Mouse (Mus musculus) midbrain, postnatal 0 days (tissue): Measurements from ENCODE around the gene Aknad1. TPM values are rescaled to one million over a fixed set of nuclear protein-coding genes. Genes with fewer than 3 reads are reported as not detected.

ENCODE experiments used
- ATAC-seq: fragments of 200-750 bp; cut with Nextera tagmentation; 2 replicates; pipeline ENCODE4 v1.8.0; 2017; ENCODE audit warnings: moderate number of reproducible peaks, mild to moderate bottlenecking, moderate TSS enrichment, moderate library complexity; ENCODE audit not compliant: low FRiP score
- DNase-seq: peaks from one replicate; pipeline ENCODE4 v3.0.0-alpha.2; 2015; ENCODE audit warnings: low spot score
- H3K27ac ChIP-seq: fragments of 300-500 bp; sonication (generic); 2 replicates; pipeline ENCODE4 v1.5.1; 2014; ENCODE audit warnings: low read depth, mild to moderate bottlenecking, low read length, mixed read lengths
- H3K27me3 ChIP-seq: fragments of 300-500 bp; sonication (generic); 2 replicates; pipeline ENCODE4 v1.6.1; 2014; ENCODE audit warnings: low read length, control low read depth, mixed read lengths; ENCODE audit not compliant: insufficient read depth
- H3K36me3 ChIP-seq: fragments of 300-500 bp; sonication (generic); 2 replicates; pipeline ENCODE4 v1.6.1; 2014; ENCODE audit warnings: low read length, control low read depth, mixed read lengths; ENCODE audit not compliant: insufficient read depth
- H3K4me1 ChIP-seq: fragments of 300-500 bp; sonication (generic); 2 replicates; pipeline ENCODE4 v1.6.1; 2014; ENCODE audit warnings: mild to moderate bottlenecking, control low read depth, antibody characterized with exemption, low read length, mixed read lengths; ENCODE audit not compliant: insufficient read depth
- H3K4me2 ChIP-seq: fragments of 300-500 bp; sonication (generic); 2 replicates; pipeline ENCODE4 v1.6.1; 2014; ENCODE audit warnings: low read depth, mild to moderate bottlenecking, low read length, mixed read lengths; ENCODE audit not compliant: poor library complexity, severe bottlenecking
- H3K4me3 ChIP-seq: fragments of 300-500 bp; sonication (generic); 2 replicates; pipeline ENCODE4 v1.5.1; 2014; ENCODE audit warnings: low read depth, mild to moderate bottlenecking, low read length, moderate library complexity
- H3K9ac ChIP-seq: fragments of 300-500 bp; sonication (generic); replicated peaks from 2 replicates; pipeline ENCODE4 v1.6.1; 2014; ENCODE audit warnings: mild to moderate bottlenecking, low read length, moderate library complexity, mixed read lengths; ENCODE audit not compliant: poor library complexity, severe bottlenecking
- H3K9me3 ChIP-seq: fragments of 300-500 bp; sonication (generic); 2 replicates; pipeline ENCODE4 v1.6.1; 2016; ENCODE audit warnings: low read length, control low read depth
- CTCF ChIP-seq: IDR thresholded peaks from 2 replicates; pipeline ENCODE4 v1.5.1; 2016; ENCODE audit warnings: antibody characterized with exemption, mild to moderate bottlenecking
- WGBS: fragments of 180-500 bp; shearing (Covaris S2); extraction: QIAGEN DNeasy Blood & Tissue Kit; methylation state at CpG from one replicate; pipeline ENCODE4 v1.1.7; 2014; 5-methylcytosine and 5-hydroxymethylcytosine counted together
- polyA plus RNA-seq: library from polyadenylated mRNA; unstranded; fragments of >200 nt; fragmentation: Nextera tagmentation; extraction: Ambion mirVana; gene quantifications from 2 replicates; pipeline ENCODE4 v1.2.1, GENCODE M21; 2015
- total RNA-seq: library from RNA; depleted of rRNA; stranded (reverse); fragments of >200 nt; gene quantifications from 2 replicates; pipeline ENCODE4 v1.2.3, GENCODE M21; 2014

Aknad1 gene
- total and polyA plus RNA-seq, 2 experiments from 2014 or later = not detected

DNA sequence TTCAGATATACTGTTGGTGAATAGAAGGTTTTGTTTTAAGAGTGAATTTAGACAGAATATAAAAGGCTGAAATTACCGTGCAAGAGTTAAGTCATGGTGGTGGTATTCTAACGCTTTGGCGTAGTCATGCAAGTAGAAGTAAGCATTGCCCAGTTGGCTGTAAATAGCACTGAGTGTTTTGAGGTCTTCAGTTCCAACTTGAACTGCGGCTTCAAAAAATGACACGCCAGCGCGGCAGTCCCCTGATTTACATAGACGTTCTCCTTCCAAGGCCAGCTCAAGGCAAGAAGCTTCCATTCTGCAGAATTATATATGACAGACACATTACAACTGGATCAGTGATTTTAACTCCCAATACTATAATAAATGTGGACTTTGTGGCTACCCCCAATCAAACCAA lies 36.7 kb upstream of the Aknad1 start:
- Histone ChIP-seq H3K9ac (no peak overlapping the region), H3K9me3 (no peaks in the 10 kb centered on the region), H3K4me3 (no peak overlapping the region), H3K4me2 (no peak overlapping the region), H3K4me1 (no peaks in the 10 kb centered on the region), H3K36me3 (0 out of 2 replicates have a peak, but pooled peaks cover 5% of the 10 kb centered on the region), H3K27ac (no peak overlapping the region), H3K27me3 (no peaks in the 10 kb centered on the region)
- no peak for TF ChIP-seq CTCF
- ATAC-seq (no peak), DNase-seq (no peak)
- 91% methylated on average over 8 of the region's 8 CpGs for WGBS

DNA sequence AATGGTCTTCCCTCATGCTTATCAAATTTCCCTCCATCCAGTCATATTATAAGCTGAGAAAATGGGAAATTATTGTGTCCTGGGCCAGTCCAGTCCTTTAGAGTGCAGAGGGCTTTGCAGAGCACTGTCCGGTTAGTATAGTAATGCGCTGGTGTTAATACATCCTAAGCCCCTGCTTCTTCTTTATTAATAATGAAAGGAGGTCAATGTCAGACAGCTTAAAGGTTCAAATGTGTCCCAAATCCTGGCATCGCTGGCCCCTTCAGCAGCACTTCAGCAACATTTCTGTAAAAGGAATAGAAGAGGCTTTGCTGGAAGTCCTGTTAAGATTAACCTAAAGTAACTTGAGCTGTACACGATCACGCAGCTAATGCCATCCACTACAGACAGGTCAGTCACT lies 28.2 kb upstream of the Aknad1 start:
- no peak for TF ChIP-seq CTCF
- Histone ChIP-seq H3K36me3 (no peaks in the 10 kb centered on the region), H3K27ac (no peak overlapping the region), H3K9me3 (no peaks in the 10 kb centered on the region), H3K4me2 (no peak overlapping the region), H3K27me3 (no peaks in the 10 kb centered on the region), H3K4me3 (no peak overlapping the region), H3K9ac (no peak overlapping the region), H3K4me1 (no peaks in the 10 kb centered on the region)
- DNase-seq = no peak
- ATAC-seq = no peak
- WGBS = 83% methylated on average over 5 of the region's 5 CpGs

- 24% methylated on average over 3 of the region's 3 CpGs for WGBS
- Histone ChIP-seq H3K9ac (no peak overlapping the region), H3K4me3 (no peak overlapping the region), H3K4me1 (no peaks in the 10 kb centered on the region), H3K9me3 (no peaks in the 10 kb centered on the region), H3K27ac (no peak overlapping the region), H3K36me3 (no peaks in the 10 kb centered on the region), H3K4me2 (no peak overlapping the region), H3K27me3 (no peaks in the 10 kb centered on the region)
- ATAC-seq = no peak
- no peak for DNase-seq
- TF ChIP-seq CTCF = no peak
These were observed 26.3 kb upstream of the Aknad1 start for GRCm38 (mm10) chr3:108713065-108713675.

- Histone ChIP-seq H3K9me3 (no peaks in the 10 kb centered on the region), H3K9ac (no peak overlapping the region), H3K27ac (no peak overlapping the region), H3K4me2 (no peak overlapping the region), H3K4me3 (no peak overlapping the region), H3K27me3 (no peaks in the 10 kb centered on the region), H3K4me1 (no peaks in the 10 kb centered on the region), H3K36me3 (no peaks in the 10 kb centered on the region)
- DNase-seq = no peak
- TF ChIP-seq CTCF = no peak
- 96% methylated on average over 4 of the region's 4 CpGs for WGBS
- no peak for ATAC-seq
These were observed 24.6 kb upstream of the Aknad1 start for GRCm38 (mm10) chr3:108714837-108715236.

DNA sequence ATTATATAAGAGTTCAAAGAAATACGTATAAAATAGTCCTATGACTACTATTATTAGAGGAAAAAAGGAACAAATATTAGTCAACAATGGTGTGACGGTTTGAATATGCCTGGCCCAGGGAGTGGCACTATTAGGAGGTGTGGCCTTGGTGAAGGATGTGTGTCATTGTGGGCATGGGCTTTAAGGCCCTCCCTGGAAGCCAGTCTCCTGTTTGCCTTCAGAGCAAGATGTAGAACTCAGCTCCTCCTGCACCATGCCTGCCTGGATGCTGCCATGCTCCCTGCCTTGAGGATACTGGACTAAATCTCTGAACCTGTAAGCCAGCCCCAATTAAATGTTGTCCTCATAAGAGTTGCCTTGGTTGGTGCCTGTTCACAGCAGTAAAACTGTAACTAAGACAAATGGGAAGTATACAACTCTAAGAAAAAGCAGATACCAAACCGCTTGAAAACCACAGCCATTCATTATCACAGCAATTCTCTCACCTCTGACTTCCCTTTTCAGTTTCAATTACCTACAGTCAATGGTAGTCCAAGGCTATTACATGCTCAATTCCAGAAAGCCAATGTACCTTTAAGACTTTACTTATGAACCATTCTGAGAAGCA lies 21.5 kb upstream of the Aknad1 start:
- Histone ChIP-seq H3K27ac (no peak overlapping the region), H3K9me3 (no peaks in the 10 kb centered on the region), H3K4me1 (no peaks in the 10 kb centered on the region), H3K4me2 (no peak overlapping the region), H3K27me3 (no peaks in the 10 kb centered on the region), H3K36me3 (no peaks in the 10 kb centered on the region), H3K4me3 (no peak overlapping the region), H3K9ac (no peak overlapping the region)
- DNase-seq = no peak
- WGBS = 90% methylated on average over 3 of the region's 3 CpGs
- no peak for TF ChIP-seq CTCF
- ATAC-seq = no peak

GRCm38 (mm10) chr3:108719357-108719756 lies 20.1 kb upstream of the Aknad1 start:
- no peak overlapping the region for H3K9ac ChIP-seq
- no peak for TF ChIP-seq CTCF
- no peak overlapping the region for H3K27ac ChIP-seq
- no peak overlapping the region for H3K4me2 ChIP-seq
- ATAC-seq = no peak
- H3K4me3 ChIP-seq = no peak overlapping the region
- H3K36me3 ChIP-seq = no peaks in the 10 kb centered on the region
- no peaks in the 10 kb centered on the region for H3K27me3 ChIP-seq
- WGBS = 84% methylated on average over 2 of the region's 2 CpGs
- H3K9me3 ChIP-seq = no peaks in the 10 kb centered on the region
- no peak for DNase-seq
- no peaks in the 10 kb centered on the region for H3K4me1 ChIP-seq
